ENCODE assay signal across 13 mouse cellular contexts in the genomic region with DNA sequence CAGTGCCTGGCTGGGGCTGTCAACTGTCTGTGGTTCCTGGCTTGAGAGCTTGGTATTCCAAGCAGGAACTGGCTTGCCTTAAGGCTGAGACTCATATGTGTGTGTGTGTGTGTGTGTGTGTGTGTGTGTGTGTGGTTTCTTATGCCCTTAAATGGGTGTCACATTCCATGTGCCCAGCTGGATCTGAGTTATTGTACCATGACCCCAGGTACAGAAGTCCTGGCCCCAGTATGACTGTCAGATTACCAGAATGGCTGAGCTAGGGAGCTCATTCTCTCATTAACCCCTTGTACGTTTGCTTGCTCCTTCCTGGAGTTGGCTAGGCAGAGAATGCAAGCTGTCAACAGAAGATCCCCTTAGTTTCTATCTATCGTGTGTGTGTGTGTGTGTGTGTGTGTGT.
"Had no signal": no experiment of that assay in that cellular context is flagged by ENCODE, and none has a peak within 500 bp of the region (broad histone marks: within the 10 kb centered on the region; RNA-seq: fewer than 3 reads in every experiment).

No protein-coding gene starts in this region.

- H3K9me3 ChIP-seq: hindbrain, embryonic 13.5 days; limb, embryonic 15.5 days; midbrain, embryonic 13.5 days; neural tube, embryonic 12.5 days had no signal

- H3K27me3 ChIP-seq: hindbrain, embryonic 13.5 days; limb, embryonic 15.5 days; midbrain, embryonic 13.5 days; neural tube, embryonic 12.5 days had no signal

- H3K27ac ChIP-seq: hindbrain, embryonic 13.5 days; hindbrain, postnatal 0 days; limb, embryonic 15.5 days; liver, embryonic 14.5 days; midbrain, embryonic 13.5 days; neural tube, embryonic 12.5 days had no signal

- ATAC-seq: hindbrain, postnatal 0 days; midbrain, embryonic 13.5 days had no signal

- DNase-seq: lung, adult 18-20 months; retina, postnatal 1 day; right cerebral cortex, postnatal 4 days; spleen, adult 18-20 months; thymus, adult 18-20 months; thymus, postnatal 14 days had no signal

- H3K4me3 ChIP-seq: hindbrain, embryonic 13.5 days; limb, embryonic 15.5 days; midbrain, embryonic 13.5 days; myocyte; neural tube, embryonic 12.5 days had no signal

- H3K4me2 ChIP-seq: hindbrain, embryonic 13.5 days; limb, embryonic 15.5 days; midbrain, embryonic 13.5 days; neural tube, embryonic 12.5 days had no signal

- H3K4me1 ChIP-seq: limb, embryonic 15.5 days; midbrain, embryonic 13.5 days; neural tube, embryonic 12.5 days had no signal

- H3K9ac ChIP-seq: hindbrain, embryonic 13.5 days; limb, embryonic 15.5 days; liver, embryonic 14.5 days; midbrain, embryonic 13.5 days; neural tube, embryonic 12.5 days had no signal
